Mouse (Mus musculus): ENCODE measurements around the gene Vmn2r95.
"Not testable (repeated sequence)": the region's sequence is repeated elsewhere in the genome, so short reads cannot be mapped to it uniquely, and the experiment has no call there.

The Vmn2r95 gene

DNA sequence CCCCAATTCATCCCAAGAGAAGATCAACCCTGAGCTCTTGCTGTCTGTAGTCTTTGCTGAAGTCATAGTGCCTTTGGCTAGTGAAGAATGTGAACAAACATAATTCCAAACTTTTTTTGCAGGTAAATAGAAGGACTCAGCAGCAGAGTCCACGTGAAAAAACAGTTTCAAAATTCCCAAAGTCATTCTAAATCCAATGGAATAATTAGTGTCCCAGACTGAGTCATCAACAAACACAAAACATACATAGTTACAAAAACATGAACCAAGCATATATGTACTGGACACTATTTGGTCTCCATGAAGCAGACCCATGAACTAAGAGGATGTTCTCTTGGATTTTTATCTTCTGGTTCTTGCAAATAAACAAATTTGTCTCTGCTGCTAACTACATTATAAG, at the start of gene Vmn2r95:
Vmn2r95 (plus strand) TSS at position 301 of the 400 bp plus-strand sequence.
- DNase-seq (ENCODE audit: low spot score) = no peak

DNA sequence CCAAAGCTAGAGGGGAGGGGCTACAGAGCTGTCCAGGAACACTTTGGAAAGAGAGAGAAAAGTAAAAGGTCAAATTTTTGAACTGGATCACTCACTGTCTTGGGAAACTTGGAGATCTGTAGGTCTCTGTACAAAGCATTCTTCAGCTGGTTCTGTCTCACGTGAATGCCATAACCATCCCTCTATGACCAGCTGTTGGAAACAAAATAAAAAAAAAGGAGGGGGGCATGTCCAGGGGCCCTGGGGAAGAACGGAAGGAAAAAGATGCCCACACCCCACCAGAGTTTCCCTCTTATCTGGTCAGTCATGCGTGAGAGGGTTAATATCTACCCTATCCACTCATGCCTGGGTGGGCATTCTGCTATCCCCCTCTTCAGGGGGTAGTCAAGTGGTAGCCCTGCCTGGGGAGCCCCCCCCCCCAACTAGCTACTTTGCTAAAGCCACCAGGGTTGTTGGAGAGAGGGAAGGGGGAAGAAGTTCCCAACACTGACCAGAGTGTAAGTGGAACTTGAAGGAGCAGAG, 31.8 kb downstream of the Vmn2r95 start:
- no peak for DNase-seq (ENCODE audit: low spot score)

DNA sequence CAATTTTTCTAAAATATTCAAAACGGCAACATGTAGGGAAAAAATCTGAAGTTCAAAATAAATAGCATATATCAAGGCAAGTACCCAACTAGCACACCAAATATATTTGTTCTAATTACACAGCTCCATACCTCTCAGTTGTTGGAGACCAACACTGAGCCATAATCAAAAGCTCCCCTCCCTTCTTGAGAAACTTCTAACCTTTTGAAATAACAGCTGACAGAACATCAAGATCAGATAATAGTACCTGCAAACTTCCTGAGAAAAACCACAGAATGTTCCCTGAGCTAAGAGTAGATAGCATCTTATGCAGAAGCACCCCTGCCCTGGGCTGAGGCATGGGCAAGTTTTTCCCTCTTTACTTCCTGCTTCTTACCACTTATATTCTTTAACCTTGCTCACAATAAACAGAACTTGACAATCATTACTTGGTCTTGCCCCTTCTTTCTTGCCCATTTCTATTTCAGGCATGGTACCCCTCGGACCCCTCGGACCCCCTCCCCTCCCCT, 34.3 kb downstream of the Vmn2r95 start:
- DNase-seq (ENCODE audit: low spot score) = not testable (repeated sequence)

DNA sequence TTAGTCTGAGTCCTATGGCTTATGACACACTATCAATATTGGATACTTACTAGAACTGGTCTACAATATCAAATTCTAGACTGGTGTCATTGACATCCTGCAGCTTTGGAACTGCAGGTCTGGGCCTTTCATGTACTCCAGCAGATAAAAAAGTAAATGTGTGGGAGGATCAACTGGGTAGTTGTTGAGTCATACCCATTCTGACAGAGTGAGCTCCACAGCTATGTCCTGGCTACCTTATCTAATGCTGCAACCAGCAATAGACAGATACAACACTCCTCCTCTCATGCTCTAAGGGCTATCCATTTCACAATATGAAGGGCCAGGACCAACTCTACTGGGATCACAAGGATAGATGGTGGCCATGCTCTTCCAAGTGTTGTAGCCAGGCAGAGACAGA, 38.8 kb downstream of the Vmn2r95 start:
- DNase-seq (ENCODE audit: low spot score) = no peak

DNA sequence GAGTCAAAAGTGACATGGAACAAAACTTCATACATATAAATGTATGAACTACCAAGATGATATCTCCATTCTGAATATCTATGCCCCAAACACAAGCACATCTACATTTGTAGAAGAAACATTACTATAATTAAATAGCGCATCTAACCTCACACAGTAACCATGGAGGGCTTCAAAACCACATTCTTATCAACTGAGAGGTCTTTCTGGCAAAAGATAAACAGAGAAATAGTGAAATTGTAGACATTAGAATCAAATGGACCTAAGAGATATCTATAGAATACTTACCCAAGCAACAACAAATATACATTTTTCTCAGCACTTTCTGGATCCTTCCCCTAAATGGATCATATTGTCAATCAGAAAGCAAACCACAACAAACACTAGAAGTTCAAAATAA, 56.0 kb downstream of the Vmn2r95 start:
- DNase-seq (ENCODE audit: low spot score) = no peak
